Mouse (Mus musculus) embryonic facial prominence, embryonic 15.5 days (tissue): Measurements from ENCODE around the gene Chd9. TPM values are rescaled to one million over a fixed set of nuclear protein-coding genes. Genes with fewer than 3 reads are reported as not detected.

ENCODE experiments used
- ATAC-seq: fragments of 200-750 bp; cut with Nextera tagmentation; 2 replicates; pipeline ENCODE4 v1.8.0; 2017; ENCODE audit warnings: low read depth, moderate TSS enrichment; ENCODE audit not compliant: insufficient number of reproducible peaks, low FRiP score, low TSS enrichment
- H3K27ac ChIP-seq: fragments of 300-500 bp; sonication (generic); replicated peaks from 2 replicates; pipeline ENCODE4 v1.5.1; 2015; ENCODE audit warnings: mild to moderate bottlenecking, inconsistent platforms
- H3K27me3 ChIP-seq: fragments of 300-500 bp; sonication (generic); 2 replicates; pipeline ENCODE4 v1.6.1; 2015; ENCODE audit warnings: inconsistent platforms
- H3K36me3 ChIP-seq: fragments of 300-500 bp; sonication (generic); 2 replicates; pipeline ENCODE4 v1.6.1; 2015; ENCODE audit warnings: mild to moderate bottlenecking, inconsistent platforms
- H3K4me1 ChIP-seq: fragments of 300-500 bp; sonication (generic); 2 replicates; pipeline ENCODE4 v1.6.1; 2015; ENCODE audit warnings: inconsistent platforms
- H3K4me2 ChIP-seq: fragments of 300-500 bp; sonication (generic); replicated peaks from 2 replicates; pipeline ENCODE4 v1.6.1; 2015; ENCODE audit warnings: mild to moderate bottlenecking, inconsistent platforms
- H3K4me3 ChIP-seq: fragments of 300-500 bp; sonication (generic); replicated peaks from 2 replicates; pipeline ENCODE4 v1.5.1; 2015; ENCODE audit warnings: mild to moderate bottlenecking, inconsistent platforms
- H3K9ac ChIP-seq: fragments of 300-500 bp; sonication (generic); 2 replicates; pipeline ENCODE4 v1.6.1; 2015; ENCODE audit warnings: inconsistent platforms
- H3K9me3 ChIP-seq: fragments of 300-500 bp; sonication (generic); replicated peaks from 2 replicates; pipeline ENCODE4 v1.6.1; 2016; ENCODE audit warnings: inconsistent platforms
- WGBS: fragments of 180-500 bp; shearing (Covaris S2); methylation state at CpG from one replicate; pipeline ENCODE4 v1.1.7; 2015; 5-methylcytosine and 5-hydroxymethylcytosine counted together
- polyA plus RNA-seq: library from polyadenylated mRNA; unstranded; fragments of >200 nt; fragmentation: Nextera tagmentation; extraction: Ambion mirVana; gene quantifications from 2 replicates; pipeline ENCODE4 v1.2.1, GENCODE M21; 2015

Gene Chd9
- polyA plus RNA-seq, 1 experiment from 2014 or later, result 139 TPM

DNA sequence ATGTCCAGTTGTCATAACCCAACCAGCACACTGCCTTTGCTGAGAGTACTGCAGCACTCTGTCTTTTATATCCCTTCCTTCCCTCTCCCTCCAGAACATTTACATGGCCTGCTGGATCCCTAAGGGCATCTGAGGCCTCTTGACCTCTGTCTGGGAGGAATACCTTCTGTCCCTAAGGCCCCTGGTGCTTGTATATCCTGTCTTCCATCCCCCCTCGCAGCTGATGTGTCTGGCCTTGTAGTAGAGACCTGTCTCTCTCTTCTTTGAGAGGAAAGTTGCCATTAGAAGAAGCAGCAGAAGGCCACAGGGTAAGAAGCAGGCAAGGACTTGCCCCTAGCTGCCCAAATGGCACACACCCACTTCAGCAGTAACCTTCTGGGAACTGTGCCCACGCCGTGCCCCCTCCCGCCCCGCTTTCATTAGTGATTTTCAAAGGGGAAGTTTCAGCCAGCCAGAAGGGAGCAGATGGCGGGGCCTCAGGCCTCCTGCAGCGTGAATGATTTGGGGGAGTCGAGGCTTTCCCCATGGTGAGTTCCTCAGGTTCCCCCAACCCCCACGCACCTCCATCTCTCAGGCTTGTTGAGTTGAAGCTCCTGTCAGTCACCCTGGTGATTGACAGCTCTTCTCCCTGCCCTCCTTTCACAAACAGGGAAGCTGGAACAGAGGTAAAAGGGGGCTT lies 33.3 kb downstream of the Chd9 start:
- Histone ChIP-seq H3K4me2 (peak overlapping the region; percentile 40), H3K9ac (no peak overlapping the region), H3K36me3 (no peaks in the 10 kb centered on the region), H3K27ac (peak overlapping the region; percentile 98), H3K9me3 (no peaks in the 10 kb centered on the region), H3K27me3 (no peaks in the 10 kb centered on the region), H3K4me1 (peaks cover 32% of the 10 kb centered on the region), H3K4me3 (0 out of 2 replicates have a peak overlapping the region, but pooled peaks have one; percentile 0)
- ATAC-seq, result peak; percentile 22
- under 1% methylated on average over 9 of the region's 9 CpGs for WGBS

DNA sequence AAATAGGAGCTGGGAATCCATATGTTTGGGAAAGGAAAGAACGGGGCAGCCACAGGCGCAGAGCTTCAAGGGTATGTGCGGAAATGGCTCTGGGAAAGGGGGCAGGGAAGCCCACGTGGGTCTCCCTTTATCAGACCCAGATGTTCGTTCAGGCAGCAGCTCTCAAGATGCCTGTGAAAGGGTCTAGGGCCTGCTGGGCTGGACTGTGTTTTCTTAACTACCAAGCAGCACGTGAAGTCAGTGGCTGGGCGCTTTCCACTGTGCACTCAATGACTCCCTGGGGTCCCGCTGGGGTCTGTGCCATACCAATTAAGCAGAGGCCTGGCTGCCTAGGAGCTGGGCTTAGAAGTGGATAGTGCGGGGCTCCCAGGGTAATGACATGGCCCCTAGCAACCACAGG lies 33.9 kb downstream of the Chd9 start:
- Histone ChIP-seq H3K4me3 (no peak overlapping the region), H3K4me1 (peaks cover 32% of the 10 kb centered on the region), H3K9ac (no peak overlapping the region), H3K27me3 (no peaks in the 10 kb centered on the region), H3K9me3 (no peaks in the 10 kb centered on the region), H3K36me3 (no peaks in the 10 kb centered on the region), H3K27ac (peak overlapping the region; percentile 98), H3K4me2 (peak overlapping the region; percentile 40)
- ATAC-seq, result peak; percentile 94
- WGBS, result 9% methylated on average over 9 of the region's 9 CpGs

DNA sequence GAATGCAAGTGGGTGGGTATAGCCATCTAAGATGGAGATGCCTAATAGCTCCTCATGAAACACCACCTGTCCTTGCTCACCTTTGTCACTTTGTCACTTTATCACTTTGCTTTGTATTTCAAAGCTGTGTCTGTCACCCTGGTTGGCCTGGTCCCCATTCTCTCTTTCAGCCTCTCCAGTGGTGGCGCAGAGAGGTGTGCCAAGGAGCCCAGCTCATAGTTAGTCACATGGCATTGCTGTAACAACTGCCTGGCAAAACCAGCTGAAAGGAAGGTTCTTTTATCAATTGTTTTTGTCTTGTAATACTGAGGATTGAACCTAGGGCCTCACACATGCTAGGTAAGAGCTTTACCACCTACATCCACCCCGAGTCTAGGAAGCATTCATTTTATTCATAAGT lies 38.9 kb downstream of the Chd9 start:
- Histone ChIP-seq H3K36me3 (0 out of 2 replicates have a peak, but pooled peaks cover 2% of the 10 kb centered on the region), H3K27me3 (no peaks in the 10 kb centered on the region), H3K4me2 (no peak overlapping the region), H3K9ac (no peak overlapping the region), H3K9me3 (no peaks in the 10 kb centered on the region), H3K4me1 (peaks cover 51% of the 10 kb centered on the region), H3K27ac (no peak overlapping the region), H3K4me3 (no peak overlapping the region)
- no peak for ATAC-seq
- WGBS, result 99% methylated on average over 2 of the region's 2 CpGs

DNA sequence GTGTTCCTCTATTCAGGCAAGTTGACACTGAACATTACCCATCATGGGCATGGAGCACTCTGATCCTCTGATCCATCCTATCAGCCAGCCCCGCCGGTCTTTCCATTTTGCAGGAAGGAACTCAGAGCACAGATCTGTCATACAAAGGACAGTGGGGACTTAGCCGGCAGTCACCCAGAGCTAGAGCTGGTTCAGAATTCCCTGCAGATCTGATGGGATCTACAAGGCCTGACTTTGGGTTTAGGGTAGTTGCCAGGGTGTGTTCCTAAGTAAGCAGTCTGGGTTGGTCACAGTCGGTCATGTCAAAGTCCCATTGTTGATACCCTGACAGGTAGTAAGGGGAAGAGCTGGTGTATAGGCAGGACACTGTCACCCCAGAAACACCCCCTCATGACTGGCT lies 39.8 kb downstream of the Chd9 start:
- no peak for ATAC-seq
- H3K27ac ChIP-seq, result peak overlapping the region; percentile 93
- 92% methylated on average over 4 of the region's 4 CpGs for WGBS

DNA sequence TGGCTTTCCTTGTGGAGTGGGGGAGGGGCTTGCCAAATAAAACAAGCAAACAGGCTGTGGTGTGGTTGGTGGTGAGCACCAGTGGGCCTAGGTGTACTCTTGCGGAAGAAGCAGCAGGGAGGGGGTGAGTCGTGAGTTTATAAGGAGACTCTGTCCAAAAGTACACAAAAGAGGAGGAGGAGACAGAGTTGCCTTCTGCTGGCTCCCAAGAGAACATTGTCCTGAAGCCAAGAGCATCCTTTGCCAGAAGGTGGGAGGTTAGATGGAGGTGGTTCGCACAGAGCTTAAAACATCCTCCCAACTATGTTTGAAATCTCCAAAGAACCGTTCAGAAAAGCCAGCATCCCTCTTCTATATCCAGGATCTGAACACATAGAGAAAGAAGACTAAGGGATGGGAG lies 40.2 kb downstream of the Chd9 start:
- no peak for ATAC-seq
- H3K4me1 ChIP-seq, result peaks cover 42% of the 10 kb centered on the region
- H3K4me2 ChIP-seq, result no peak overlapping the region
- peak overlapping the region; percentile 93 for H3K27ac ChIP-seq
- no peak overlapping the region for H3K9ac ChIP-seq
- WGBS, result 73% methylated on average over 4 of the region's 4 CpGs
- H3K4me3 ChIP-seq, result no peak overlapping the region
- no peaks in the 10 kb centered on the region for H3K27me3 ChIP-seq
- no peaks in the 10 kb centered on the region for H3K9me3 ChIP-seq
- 0 out of 2 replicates have a peak, but pooled peaks cover 3% of the 10 kb centered on the region for H3K36me3 ChIP-seq

More for the DNA sequence above, 39.8 kb downstream of the Chd9 start:
- no peak overlapping the region for H3K9ac ChIP-seq
- no peaks in the 10 kb centered on the region for H3K27me3 ChIP-seq
- H3K4me1 ChIP-seq, result peaks cover 43% of the 10 kb centered on the region
- H3K9me3 ChIP-seq, result no peaks in the 10 kb centered on the region
- H3K4me3 ChIP-seq, result no peak overlapping the region
- 0 out of 2 replicates have a peak, but pooled peaks cover 3% of the 10 kb centered on the region for H3K36me3 ChIP-seq
- H3K4me2 ChIP-seq, result no peak overlapping the region

DNA sequence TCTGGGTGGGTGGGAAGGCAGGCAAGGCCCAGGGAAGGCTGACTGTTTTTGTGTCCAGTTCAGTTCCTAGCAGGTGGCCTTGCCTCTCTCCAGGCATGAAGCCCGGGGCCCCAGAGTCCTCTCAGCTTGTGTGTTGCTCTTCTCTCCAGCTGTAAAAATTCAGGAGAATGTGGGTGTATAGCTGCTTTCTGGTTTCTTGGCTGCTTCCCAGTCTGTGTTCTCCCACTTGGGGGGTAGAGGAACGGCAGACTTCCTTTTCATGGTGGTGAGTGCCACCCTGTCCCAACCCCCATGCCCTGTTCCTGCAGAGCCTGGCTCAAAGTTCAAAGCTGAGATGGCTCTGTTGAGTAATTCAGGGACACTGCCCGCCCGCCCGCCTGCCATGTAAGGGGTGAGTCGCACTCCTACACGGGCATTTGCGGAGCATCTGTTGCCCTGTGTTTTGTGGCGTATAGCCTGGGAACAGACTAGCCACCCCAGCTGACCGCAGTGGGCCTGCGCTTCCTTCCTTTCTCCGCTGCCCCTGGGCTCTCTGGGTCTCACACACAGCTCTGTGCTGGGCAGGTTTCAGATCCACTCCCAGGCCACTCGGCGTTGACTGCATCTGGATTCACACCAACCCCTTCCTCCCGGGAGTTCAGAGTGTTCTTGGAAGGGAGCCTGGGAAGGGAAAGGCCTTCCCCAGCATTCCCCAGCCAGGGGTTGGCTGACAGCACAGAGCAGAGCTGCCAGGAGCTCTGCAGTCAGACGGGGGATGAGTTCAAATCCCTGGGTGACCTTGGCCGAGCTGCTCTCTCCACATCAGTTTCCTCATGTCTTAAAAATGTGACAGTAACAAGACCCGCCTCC lies 41.1 kb downstream of the Chd9 start:
- Histone ChIP-seq H3K9me3 (no peaks in the 10 kb centered on the region), H3K36me3 (0 out of 2 replicates have a peak, but pooled peaks cover 3% of the 10 kb centered on the region), H3K4me1 (peaks cover 42% of the 10 kb centered on the region), H3K4me3 (peak overlapping the region; percentile 6), H3K9ac (no peak overlapping the region), H3K27me3 (no peaks in the 10 kb centered on the region), H3K27ac (peak overlapping the region; percentile 93), H3K4me2 (peak overlapping the region; percentile 35)
- peak; percentile 89 for ATAC-seq
- 21% methylated on average over 18 of the region's 18 CpGs for WGBS

DNA sequence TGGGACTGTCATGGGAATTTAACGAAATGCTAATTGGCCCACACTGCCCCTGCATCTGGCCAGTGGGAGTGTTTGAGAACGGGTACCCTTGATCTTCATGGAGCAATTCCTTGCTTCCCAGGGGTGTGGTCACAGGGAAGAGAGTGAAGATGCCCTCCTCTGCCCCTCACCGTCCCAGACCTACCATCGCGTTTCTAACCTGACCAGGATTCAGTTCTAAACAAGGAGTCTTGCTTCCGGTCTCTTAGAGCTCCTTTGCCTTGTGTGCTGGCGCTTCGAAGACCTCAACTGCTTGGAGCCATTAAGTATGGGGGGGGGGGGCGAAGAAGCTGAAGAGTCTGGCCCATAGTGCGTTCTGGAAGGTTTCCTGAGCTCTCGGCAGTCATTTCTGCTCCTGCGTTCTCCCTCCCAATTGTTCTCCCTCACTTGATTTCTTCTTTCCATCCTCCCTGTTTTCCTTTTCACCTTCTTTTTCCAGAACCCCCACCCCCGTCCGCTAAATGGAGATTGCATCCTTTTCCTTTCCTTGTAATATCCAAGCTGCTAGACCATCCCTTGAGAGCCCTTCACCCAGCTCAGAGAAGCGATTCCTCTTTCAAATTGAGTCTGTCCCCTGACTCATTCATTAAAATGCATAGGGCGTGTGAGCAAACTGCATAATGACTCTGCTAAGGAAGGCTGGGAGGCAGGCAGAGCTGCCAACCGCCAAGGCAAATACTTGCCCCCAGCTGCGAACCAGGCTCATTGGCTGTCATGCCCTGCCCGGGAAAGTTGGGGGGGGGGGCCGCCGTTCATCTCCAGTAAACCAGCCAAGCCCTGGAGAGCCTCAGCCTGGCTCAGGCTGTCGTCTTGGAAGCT lies 42.0 kb downstream of the Chd9 start:
- Histone ChIP-seq H3K4me3 (peak overlapping the region; percentile 10), H3K27ac (peak overlapping the region; percentile 93), H3K27me3 (no peaks in the 10 kb centered on the region), H3K4me2 (peak overlapping the region; percentile 35), H3K36me3 (0 out of 2 replicates have a peak, but pooled peaks cover 3% of the 10 kb centered on the region), H3K9me3 (no peaks in the 10 kb centered on the region), H3K9ac (no peak overlapping the region), H3K4me1 (peaks cover 42% of the 10 kb centered on the region)
- peak; percentile 36 for ATAC-seq
- WGBS, result 14% methylated on average over 22 of the region's 22 CpGs

DNA sequence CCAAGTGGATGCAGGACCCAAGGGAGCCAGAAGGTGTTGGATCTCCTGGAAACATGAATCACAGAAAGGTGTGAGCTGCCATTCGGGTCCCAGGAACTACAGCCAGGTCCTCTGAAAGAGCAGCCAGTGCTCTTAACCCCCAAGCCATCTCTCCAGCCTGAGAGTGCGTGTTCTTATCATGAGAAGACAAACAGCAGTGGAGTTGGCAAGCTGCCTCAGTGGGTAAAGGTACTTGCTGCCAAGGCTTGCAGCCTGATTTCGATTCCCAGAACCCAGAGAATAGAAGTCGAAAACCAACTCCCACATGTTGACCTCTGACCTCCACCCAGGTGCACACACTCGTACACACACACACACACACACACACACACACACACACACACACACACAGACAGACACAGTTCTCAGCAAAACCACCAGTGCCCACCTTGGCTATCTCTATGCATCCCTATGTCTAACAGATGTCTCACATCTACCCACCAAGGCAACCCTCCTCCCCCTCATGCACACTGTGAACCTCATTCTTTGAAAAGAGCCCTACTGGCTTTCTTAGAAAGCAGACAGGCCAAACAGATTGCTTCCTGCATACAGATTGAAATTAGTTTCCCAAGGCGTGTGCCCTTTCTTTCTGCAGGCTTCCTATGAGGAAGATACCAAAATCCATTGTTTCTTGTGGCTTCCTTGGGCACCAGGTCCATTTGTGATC lies 43.4 kb downstream of the Chd9 start:
- Histone ChIP-seq H3K27ac (no peak overlapping the region), H3K9me3 (no peaks in the 10 kb centered on the region), H3K27me3 (no peaks in the 10 kb centered on the region), H3K36me3 (0 out of 2 replicates have a peak, but pooled peaks cover 3% of the 10 kb centered on the region), H3K4me1 (peaks cover 51% of the 10 kb centered on the region), H3K4me3 (no peak overlapping the region), H3K9ac (no peak overlapping the region), H3K4me2 (no peak overlapping the region)
- ATAC-seq, result no peak
- 66% methylated on average over 6 of the region's 6 CpGs for WGBS

DNA sequence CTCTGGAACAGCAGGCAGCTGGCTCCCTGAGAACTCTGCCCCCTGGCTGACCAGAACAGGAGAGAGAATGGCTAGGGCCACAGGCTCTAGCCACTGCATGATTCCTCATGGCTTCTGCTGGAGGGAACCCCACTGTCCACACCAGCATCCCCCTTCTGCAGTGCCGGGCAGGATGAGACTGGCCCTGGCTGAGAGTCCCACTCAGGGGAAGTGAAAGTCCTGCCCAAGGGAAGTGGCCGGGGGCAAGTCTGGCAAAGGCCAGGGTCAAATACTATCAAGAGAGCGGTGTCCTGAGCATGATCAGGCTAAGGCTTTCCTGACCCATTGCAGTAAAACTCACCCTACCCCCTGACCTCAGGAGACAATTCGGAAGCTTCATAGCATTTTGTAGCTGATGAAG lies 44.9 kb downstream of the Chd9 start:
- ATAC-seq, result no peak
- Histone ChIP-seq H3K27ac (no peak overlapping the region), H3K9me3 (no peaks in the 10 kb centered on the region), H3K4me2 (no peak overlapping the region), H3K27me3 (no peaks in the 10 kb centered on the region), H3K4me1 (peaks cover 60% of the 10 kb centered on the region), H3K4me3 (no peak overlapping the region), H3K9ac (no peak overlapping the region), H3K36me3 (0 out of 2 replicates have a peak, but pooled peaks cover 3% of the 10 kb centered on the region)
- WGBS, result 79% methylated on average over 4 of the region's 4 CpGs

DNA sequence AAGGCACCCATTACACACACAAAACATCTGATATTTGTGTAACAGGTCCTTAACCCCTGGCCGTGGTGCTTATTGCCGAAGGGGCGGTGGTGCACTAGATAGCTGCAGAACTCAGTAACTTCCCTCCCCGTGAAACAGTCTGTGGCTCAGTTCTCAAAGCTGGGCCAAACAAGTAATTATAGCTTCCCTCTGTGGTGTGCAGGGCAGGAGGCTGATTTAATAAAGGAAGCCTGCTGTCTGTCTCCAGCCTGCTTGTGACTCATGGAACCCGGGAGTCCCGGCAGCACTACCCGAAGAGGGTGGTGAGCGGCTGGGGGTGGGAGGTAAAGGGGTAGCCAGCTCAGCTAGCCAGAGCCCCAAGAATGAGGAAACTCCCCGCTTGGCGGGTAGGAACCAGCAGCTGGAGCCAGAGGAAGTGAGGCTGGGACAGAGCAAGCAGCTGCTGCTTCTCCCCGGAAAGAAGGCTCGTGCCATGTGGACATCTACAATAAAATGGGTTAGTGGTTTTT lies 48.1 kb downstream of the Chd9 start:
- Histone ChIP-seq H3K27ac (peak overlapping the region; percentile 93), H3K9ac (0 out of 2 replicates have a peak overlapping the region, but pooled peaks have one; percentile 18), H3K9me3 (no peaks in the 10 kb centered on the region), H3K36me3 (0 out of 2 replicates have a peak, but pooled peaks cover 3% of the 10 kb centered on the region), H3K4me1 (peaks cover 31% of the 10 kb centered on the region), H3K4me3 (peak overlapping the region; percentile 51), H3K4me2 (peak overlapping the region; percentile 86), H3K27me3 (no peaks in the 10 kb centered on the region)
- 4% methylated on average over 12 of the region's 12 CpGs for WGBS
- ATAC-seq, result peak; percentile 77
